Mouse (Mus musculus) CH12.LX (cell line): ENCODE measurements around the gene Exoc6. TPM values are rescaled to one million over a fixed set of nuclear protein-coding genes. Genes with fewer than 3 reads are reported as not detected.
A peak's percentile ranks its signal among the peaks of the same experiment; 100 is the strongest.

Experiments used
- DNase-seq: peaks from one replicate; pipeline ENCODE4 v3.0.0-alpha.2; 2013; ENCODE audit errors: extremely low read depth
- H3K27ac ChIP-seq: 2 replicates; pipeline ENCODE4 v1.5.1; 2012; ENCODE audit warnings: low read depth, mild to moderate bottlenecking, control low read depth, moderate library complexity; ENCODE audit not compliant: insufficient read depth
- H3K27me3 ChIP-seq: replicated peaks from 2 replicates; pipeline ENCODE3; 2012; ENCODE audit warnings: inconsistent platforms
- H3K36me3 ChIP-seq, 2 experiments: replicated peaks in 1 of 2; 2 replicates each; pipeline versions ENCODE3 to v1.6.1; 2012; ENCODE audit warnings: inconsistent platforms in 1 of 2, low read length in 1 of 2, mild to moderate bottlenecking in 1 of 2, mixed read lengths in 1 of 2, moderate library complexity in 1 of 2; ENCODE audit not compliant: control insufficient read depth in 1 of 2, insufficient read depth in 1 of 2
- H3K4me1 ChIP-seq, 2 experiments: 2 replicates each; pipeline ENCODE4 v1.6.1; 2012; ENCODE audit warnings: inconsistent platforms in 1 of 2, moderate library complexity in 1 of 2; ENCODE audit not compliant: insufficient read depth in 2 of 2, control insufficient read depth in 1 of 2
- H3K4me2 ChIP-seq: 2 replicates; pipeline ENCODE4 v1.6.1; 2012; ENCODE audit warnings: low read depth, mild to moderate bottlenecking, control low read depth; ENCODE audit not compliant: poor library complexity, insufficient read depth, severe bottlenecking
- H3K4me3 ChIP-seq, 3 experiments: fragments of 150-350 bp in 1 of 3; sonication (generic) in 1 of 3; replicated peaks in 1 of 3; 2 replicates each; pipeline versions ENCODE3 to v1.5.1; 2011 to 2012; ENCODE audit warnings: low read depth in 2 of 3, low read length in 2 of 3, mild to moderate bottlenecking in 2 of 3, moderate library complexity in 2 of 3, control low read depth in 1 of 3, improper control_type of control experiment in 1 of 3, inconsistent platforms in 1 of 3, mixed read lengths in 1 of 3; ENCODE audit not compliant: poor library complexity in 1 of 3
- H3K79me2 ChIP-seq: replicated peaks from 2 replicates; pipeline ENCODE4 v1.6.1; 2012; ENCODE audit warnings: mild to moderate bottlenecking, moderate library complexity; ENCODE audit not compliant: control insufficient read depth, poor library complexity, insufficient read depth, severe bottlenecking; ENCODE audit errors: extremely low read depth
- H3K9ac ChIP-seq: 2 replicates; pipeline ENCODE4 v1.6.1; 2012; ENCODE audit warnings: low read depth, mild to moderate bottlenecking, control low read depth, moderate library complexity; ENCODE audit not compliant: insufficient read depth
- H3K9me3 ChIP-seq: replicated peaks from 2 replicates; pipeline ENCODE3; 2012; ENCODE audit warnings: low read length, inconsistent platforms, mixed read lengths
- BHLHE40 ChIP-seq: IDR thresholded peaks from 2 replicates; pipeline ENCODE4 v1.6.1; 2011; ENCODE audit warnings: mild to moderate bottlenecking, low read depth, low read length, improper control_type of control experiment
- E2F4 ChIP-seq: IDR thresholded peaks from 2 replicates; pipeline ENCODE4 v1.6.1; 2011; ENCODE audit warnings: low read depth, low read length, improper control_type of control experiment; ENCODE audit not compliant: insufficient replicate concordance
- EP300 ChIP-seq: IDR thresholded peaks from 2 replicates; pipeline ENCODE4 v1.6.1; 2011; ENCODE audit warnings: low read length, improper control_type of control experiment
- ETS1 ChIP-seq: conservative IDR thresholded peaks from 2 replicates; pipeline ENCODE4 v1.6.1; 2012; ENCODE audit warnings: low read depth, mild to moderate bottlenecking, inconsistent platforms, low read length, improper control_type of control experiment, moderate library complexity
- IRF4 ChIP-seq: IDR thresholded peaks from 2 replicates; pipeline ENCODE4 v1.6.1; 2014; ENCODE audit warnings: low read depth, mild to moderate bottlenecking, inconsistent platforms, low read length, improper control_type of control experiment
- JUN ChIP-seq: IDR thresholded peaks from 2 replicates; pipeline ENCODE4 v1.6.1; 2011; ENCODE audit warnings: low read depth, mild to moderate bottlenecking, low read length, improper control_type of control experiment, moderate library complexity; ENCODE audit not compliant: insufficient read depth
- KAT2A ChIP-seq: IDR thresholded peaks from 2 replicates; pipeline ENCODE4 v1.6.1; 2012; ENCODE audit warnings: low read length, improper control_type of control experiment, inconsistent platforms; ENCODE audit not compliant: insufficient replicate concordance
- MAX ChIP-seq: IDR thresholded peaks from 2 replicates; pipeline ENCODE4 v1.6.1; 2011; ENCODE audit warnings: low read length, improper control_type of control experiment
- MAZ ChIP-seq: IDR thresholded peaks from 2 replicates; pipeline ENCODE4 v1.6.1; 2012; ENCODE audit warnings: low read depth, mild to moderate bottlenecking, inconsistent platforms, low read length, improper control_type of control experiment, moderate library complexity
- MEF2A ChIP-seq: IDR thresholded peaks from 2 replicates; pipeline ENCODE4 v1.6.1; 2014; ENCODE audit warnings: low read depth, mild to moderate bottlenecking, inconsistent platforms, low read length, improper control_type of control experiment, borderline replicate concordance
- MXI1 ChIP-seq: IDR thresholded peaks from 2 replicates; pipeline ENCODE4 v1.6.1; 2011; ENCODE audit warnings: mild to moderate bottlenecking, low read depth, low read length, improper control_type of control experiment
- MYC ChIP-seq: IDR thresholded peaks from 2 replicates; pipeline ENCODE4 v1.6.1; 2011; ENCODE audit warnings: low read depth, mild to moderate bottlenecking, improper control_type of control experiment, low read length
- NELFE ChIP-seq: IDR thresholded peaks from 2 replicates; pipeline ENCODE4 v1.6.1; 2011; ENCODE audit warnings: low read depth, low read length, improper control_type of control experiment
- RAD21 ChIP-seq: IDR thresholded peaks from 2 replicates; pipeline ENCODE4 v1.6.1; 2011; ENCODE audit warnings: low read depth, mild to moderate bottlenecking, low read length, improper control_type of control experiment, moderate library complexity
- SIN3A ChIP-seq: IDR thresholded peaks from 2 replicates; pipeline ENCODE4 v1.6.1; 2012; ENCODE audit warnings: low read length, improper control_type of control experiment, inconsistent platforms
- SMC3 ChIP-seq: IDR thresholded peaks from 2 replicates; pipeline ENCODE4 v1.6.1; 2011; ENCODE audit warnings: low read depth, low read length, improper control_type of control experiment
- TBP ChIP-seq: conservative IDR thresholded peaks from 2 replicates; pipeline ENCODE4 v1.6.1; 2011; ENCODE audit warnings: low read depth, low read length, improper control_type of control experiment
- UBTF ChIP-seq: IDR thresholded peaks from 2 replicates; pipeline ENCODE4 v1.6.1; 2012; ENCODE audit warnings: low read depth, mild to moderate bottlenecking, inconsistent platforms, low read length, improper control_type of control experiment, moderate library complexity
- ZMIZ1 ChIP-seq: IDR thresholded peaks from 2 replicates; pipeline ENCODE4 v1.6.1; 2012; ENCODE audit warnings: low read depth, mild to moderate bottlenecking, inconsistent platforms, low read length, improper control_type of control experiment
- dilution Hi-C: fragments of 300-500 bp; cut with MboI; formaldehyde crosslinking; loops from 2 replicates; pipeline ENCODE4 v1.14.3; 2020; ENCODE audit warnings: low sequenced_read_pairs; ENCODE audit not compliant: extremely low pct_unique_long_range_greater_than_20kb, extremely low pct_ligation_motif_present
- in situ Hi-C: fragments of 300-500 bp; cut with MboI; formaldehyde crosslinking; loops from 3 replicates; pipeline ENCODE4 v1.14.3; 2019; ENCODE audit warnings: low sequenced_read_pairs, low pct_ligation_motif_present, low pct_unique_long_range_greater_than_20kb, mixed read lengths
- polyA plus RNA-seq: library from polyadenylated mRNA; unstranded; fragments of >175 nt; gene quantifications from 2 replicates; pipeline ENCODE4 v1.2.1, GENCODE M21; 2012; ENCODE audit warnings: low read depth; ENCODE audit not compliant: insufficient read length
- total RNA-seq, 2 experiments: library from RNA; depleted of rRNA; stranded (reverse); fragments of 300-350 nt in 1 of 2; fragments of >200 nt in 1 of 2; gene quantifications; 2 replicates each; pipeline ENCODE4 v1.2.3; 2012 to 2014

Exoc6 gene
- total and polyA plus RNA-seq, 3 experiments = 8.0 to 18.5 (median 12.1) TPM

DNA sequence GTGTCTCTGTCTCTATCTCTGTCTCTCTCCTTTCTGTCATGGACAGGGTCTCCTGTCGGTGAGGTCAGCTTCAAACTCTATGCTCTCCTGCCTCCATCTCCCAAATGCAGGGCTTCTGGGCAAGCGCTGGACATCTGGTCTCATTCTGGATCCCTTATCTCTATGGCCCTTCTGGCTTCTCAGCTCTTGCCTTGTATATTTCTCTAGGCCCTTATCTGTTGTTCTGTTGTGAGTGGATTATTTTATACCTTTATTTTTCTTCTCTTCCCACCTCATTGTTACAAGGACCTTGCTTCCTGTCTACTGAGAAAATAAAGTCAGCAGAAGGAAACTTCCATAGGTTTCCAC, 28.8 kb upstream of the Exoc6 start:
- Histone ChIP-seq H3K9me3 (no peaks in the 10 kb centered on the region), H3K9ac (no peak overlapping the region), H3K4me1 (peaks cover 4 to 28% of the 10 kb centered on the region in 2 experiments; a peak in 3 of 4 replicates), H3K79me2 (no peaks in the 10 kb centered on the region), H3K27me3 (peaks cover 1% of the 10 kb centered on the region), H3K4me3 (no peak overlapping the region), H3K4me2 (no peak overlapping the region), H3K36me3 (no peaks in the 10 kb centered on the region), H3K27ac (no peak overlapping the region)
- no peak for DNase-seq
- dilution Hi-C loops = no loop called here
- in situ Hi-C loops = no loop called here
- TF ChIP-seq ZMIZ1 = no peak
- no peak for TF ChIP-seq UBTF
- TF ChIP-seq MAX = no peak
- no peak for TF ChIP-seq TBP
- TF ChIP-seq MXI1 = no peak
- no peak for TF ChIP-seq ETS1
- no peak for TF ChIP-seq SMC3
- no peak for TF ChIP-seq SIN3A

- dilution Hi-C loops = no loop called here
- H3K4me1 ChIP-seq = peaks cover 5 to 45% of the 10 kb centered on the region in 2 experiments; a peak in 3 of 4 replicates
- H3K9ac ChIP-seq = peak overlapping the region; percentile 53
These were observed 26.7 kb upstream of the Exoc6 start for GRCm38 (mm10) chr19:37523280-37524062.

More at GRCm38 (mm10) chr19:37523280-37524062, 26.7 kb upstream of the Exoc6 start:
- H3K4me3 ChIP-seq = peak overlapping the region; percentile 17 to 49 (median 34)
- H3K36me3 ChIP-seq = no peaks in the 10 kb centered on the region
- H3K79me2 ChIP-seq = no peaks in the 10 kb centered on the region
- no peak for TF ChIP-seq RAD21
- peak; percentile 65 for TF ChIP-seq BHLHE40
- TF ChIP-seq MYC = 0 out of 2 replicates have a peak, but pooled peaks have one; percentile 17
- peak; percentile 90 for TF ChIP-seq EP300
- no peak; the same call in 1 of the 2 replicates for TF ChIP-seq JUN
- TF ChIP-seq MAX = peak; percentile 51; the same call in 1 of the 2 replicates
- TF ChIP-seq NELFE = no peak
- TF ChIP-seq IRF4 = peak; percentile 92
- TF ChIP-seq E2F4 = no peak
- TF ChIP-seq KAT2A = no peak
- TF ChIP-seq ZMIZ1 = no peak
- peak; percentile 40; the same call in 1 of the 2 replicates for TF ChIP-seq MEF2A
- 0 out of 2 replicates have a peak, but pooled peaks have one; percentile 26 for TF ChIP-seq MAZ
- peaks cover 1% of the 10 kb centered on the region for H3K27me3 ChIP-seq
- DNase-seq = peak; percentile 74
- H3K4me2 ChIP-seq = peak overlapping the region; percentile 100
- in situ Hi-C loops = no loop called here
- no peaks in the 10 kb centered on the region for H3K9me3 ChIP-seq
- H3K27ac ChIP-seq = 0 out of 2 replicates have a peak overlapping the region, but pooled peaks have one; percentile 25
